Mouse (Mus musculus) adrenal gland, postnatal 25 days (tissue): ENCODE measurements at regions not wholly inside any gene's neighbourhood (a gene's known extent, or its start where the extent isn't known, plus 50 kb on each side); places are given as distances from the start of the nearest gene placed in this dataset.

Experiments used
- DNase-seq: peaks from one replicate; pipeline ENCODE4 v3.0.0; 2021; ENCODE audit warnings: mixed read lengths

DNA sequence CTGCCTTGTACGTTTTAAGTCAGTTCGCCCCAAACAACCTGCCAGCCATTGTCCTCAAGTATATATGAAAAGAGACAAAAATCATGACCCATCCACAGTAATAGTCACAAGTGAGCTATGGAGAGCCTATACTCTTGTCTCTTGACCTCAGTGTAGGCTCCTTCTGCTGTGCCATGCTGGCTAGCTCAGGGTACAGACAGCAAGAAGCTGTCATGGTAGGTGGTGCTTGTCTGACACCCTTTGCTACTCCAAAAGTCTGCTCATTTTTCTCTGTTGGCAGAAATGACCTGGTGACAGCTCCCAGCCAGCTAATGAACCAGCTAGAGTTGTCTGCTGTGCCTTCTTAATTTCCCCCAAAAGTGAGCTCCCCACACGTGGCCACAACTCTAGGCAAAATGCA, 75.3 kb upstream of the Tenm4 start:
- DNase-seq = no peak

- DNase-seq = no peak
These were observed 72.2 kb upstream of the Tenm4 start for GRCm38 (mm10) chr7:96098686-96099376.

- no peak for DNase-seq
These were observed 68.3 kb upstream of the Tenm4 start for GRCm38 (mm10) chr7:96102727-96103126.

DNA sequence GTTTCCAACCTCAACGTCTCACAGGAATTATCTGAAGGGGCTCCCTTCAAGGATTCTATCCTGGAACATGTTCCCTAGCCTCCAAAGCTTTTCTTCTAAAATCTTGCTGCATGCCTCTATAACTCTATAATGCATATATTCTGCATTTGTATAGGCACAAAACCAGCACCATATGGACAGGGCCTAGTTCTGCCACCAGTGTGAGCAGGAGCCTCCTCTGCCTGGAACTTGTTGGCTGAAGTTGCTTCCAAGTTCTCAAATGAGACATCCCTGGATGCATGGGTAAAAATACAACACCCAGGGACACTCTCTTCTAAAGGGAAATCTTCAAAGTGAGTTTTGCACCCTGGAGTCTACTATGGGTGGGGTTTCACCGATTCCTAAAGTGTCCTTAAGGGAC, 62.3 kb upstream of the Tenm4 start:
- no peak for DNase-seq

DNA sequence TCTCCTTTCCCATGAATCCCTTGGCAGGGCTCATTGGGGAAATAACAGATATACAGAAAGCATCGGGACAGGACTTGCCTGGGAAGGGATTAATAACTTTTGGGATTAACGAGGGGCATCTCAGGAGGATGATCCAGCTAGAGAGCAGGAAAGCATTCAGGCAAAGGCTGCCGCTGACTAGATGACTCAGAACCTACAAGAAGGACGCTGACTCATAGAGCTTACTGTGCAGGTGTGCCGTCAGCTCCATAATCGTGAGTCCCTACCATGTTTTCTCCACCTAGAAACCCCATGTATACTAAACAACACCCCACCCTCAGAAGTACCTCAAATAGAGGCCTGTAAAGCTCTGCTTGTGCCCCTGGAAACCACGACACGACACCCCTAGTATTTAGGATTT, 50.9 kb upstream of the Tenm4 start:
- DNase-seq = no peak
